Mouse (Mus musculus): ENCODE data around the gene Sectm1b.
"Not testable (repeated sequence)": the region's sequence is repeated elsewhere in the genome, so short reads cannot be mapped to it uniquely, and the experiment has no call there.

Gene Sectm1b

GRCm38 (mm10) chr11:121069662-121070061 lies 6.3 kb upstream of the Sectm1b start:
- not testable (repeated sequence) for DNase-seq (ENCODE audit: low spot score)

GRCm38 (mm10) chr11:121067895-121068294 lies 4.5 kb upstream of the Sectm1b start:
- no peak for DNase-seq (ENCODE audit: low spot score)

GRCm38 (mm10) chr11:121064197-121064596 lies 828 bp upstream of the Sectm1b start:
- DNase-seq (ENCODE audit: low spot score): no peak

GRCm38 (mm10) chr11:121061615-121062014 lies 1.8 kb downstream of the Sectm1b start:
- DNase-seq (ENCODE audit: low spot score): no peak

- DNase-seq (ENCODE audit: low spot score): not testable (repeated sequence)
Measured at GRCm38 (mm10) chr11:121060401-121061067, 2.8 kb downstream of the Sectm1b start.

GRCm38 (mm10) chr11:121059471-121059870 lies 3.9 kb downstream of the Sectm1b start:
- no peak for DNase-seq (ENCODE audit: low spot score)

GRCm38 (mm10) chr11:121058956-121059355 lies 4.4 kb downstream of the Sectm1b start:
- no peak for DNase-seq (ENCODE audit: low spot score)

GRCm38 (mm10) chr11:121058122-121058521 lies 5.2 kb downstream of the Sectm1b start:
- no peak for DNase-seq (ENCODE audit: low spot score)

GRCm38 (mm10) chr11:121056536-121057236 lies 6.7 kb downstream of the Sectm1b start:
- DNase-seq (ENCODE audit: low spot score): no peak

GRCm38 (mm10) chr11:121053536-121053935 lies 9.8 kb downstream of the Sectm1b start:
- peak; percentile 85 for DNase-seq (ENCODE audit: low spot score)

GRCm38 (mm10) chr11:121052387-121052786 lies 11.0 kb downstream of the Sectm1b start:
- DNase-seq (ENCODE audit: low spot score): no peak

GRCm38 (mm10) chr11:121051793-121052192 lies 11.6 kb downstream of the Sectm1b start:
- no peak for DNase-seq (ENCODE audit: low spot score)

- DNase-seq (ENCODE audit: low spot score): no peak
Measured at GRCm38 (mm10) chr11:121049840-121050239, 13.5 kb downstream of the Sectm1b start.

GRCm38 (mm10) chr11:121047826-121048399 lies 15.5 kb downstream of the Sectm1b start:
- DNase-seq (ENCODE audit: low spot score): no peak

GRCm38 (mm10) chr11:121045286-121045685 lies 18.1 kb downstream of the Sectm1b start:
- no peak for DNase-seq (ENCODE audit: low spot score)

- DNase-seq (ENCODE audit: low spot score): not testable (repeated sequence)
Measured at GRCm38 (mm10) chr11:121043025-121043424, 20.3 kb downstream of the Sectm1b start.

- no peak for DNase-seq (ENCODE audit: low spot score)
Measured at GRCm38 (mm10) chr11:121042480-121042879, 20.9 kb downstream of the Sectm1b start.

- DNase-seq (ENCODE audit: low spot score): no peak
Measured at GRCm38 (mm10) chr11:121041636-121042035, 21.7 kb downstream of the Sectm1b start.

- peak; percentile 83 for DNase-seq (ENCODE audit: low spot score)
Measured at GRCm38 (mm10) chr11:121041212-121041611, 22.2 kb downstream of the Sectm1b start.

- DNase-seq (ENCODE audit: low spot score): no peak
Measured at GRCm38 (mm10) chr11:121039302-121039701, 24.1 kb downstream of the Sectm1b start, which contains the start of gene Cd7. Gene Cd7, minus strand, starts transcription at chr11:121039418.

GRCm38 (mm10) chr11:121038366-121039240 lies 24.8 kb downstream of the Sectm1b start:
- no peak for DNase-seq (ENCODE audit: low spot score)

GRCm38 (mm10) chr11:121033118-121033517 lies 30.3 kb downstream of the Sectm1b start:
- DNase-seq (ENCODE audit: low spot score): no peak

Data from ovary, postnatal 14 days (tissue).